Mouse (Mus musculus) testis, adult 2 months (tissue): ENCODE results near the gene Ndrg3. TPM values are rescaled to one million over a fixed set of nuclear protein-coding genes. Genes with fewer than 3 reads are reported as not detected.
"Not testable (repeated sequence)": the region's sequence is repeated elsewhere in the genome, so short reads cannot be mapped to it uniquely, and the experiment has no call there.

ENCODE experiments used
- H3K27ac ChIP-seq: fragments of 200-500 bp; 2 replicates; pipeline ENCODE4 v1.5.1; 2012; ENCODE audit warnings: low read depth, low read length; ENCODE audit not compliant: control insufficient read depth, insufficient read depth
- H3K27me3 ChIP-seq: fragments of 200-500 bp; 2 replicates; pipeline ENCODE4 v1.6.1; 2012; ENCODE audit warnings: mild to moderate bottlenecking, low read length, moderate library complexity; ENCODE audit not compliant: control insufficient read depth, insufficient read depth
- H3K36me3 ChIP-seq: fragments of 200-500 bp; 2 replicates; pipeline ENCODE4 v1.6.1; 2012; ENCODE audit warnings: mild to moderate bottlenecking, low read length; ENCODE audit not compliant: control insufficient read depth, insufficient read depth
- H3K4me1 ChIP-seq: fragments of 200-500 bp; 2 replicates; pipeline ENCODE4 v1.6.1; 2012; ENCODE audit warnings: low read length; ENCODE audit not compliant: control insufficient read depth, insufficient read depth
- H3K4me3 ChIP-seq: fragments of 200-500 bp; 2 replicates; pipeline ENCODE4 v1.5.1; 2012; ENCODE audit warnings: low read depth, mild to moderate bottlenecking, low read length, moderate library complexity, mixed read lengths; ENCODE audit not compliant: control insufficient read depth
- CTCF ChIP-seq: fragments of 200-500 bp; IDR thresholded peaks from 2 replicates; pipeline ENCODE4 v1.5.1; 2012; ENCODE audit warnings: low read depth, mild to moderate bottlenecking, inconsistent platforms, low read length, moderate library complexity; ENCODE audit not compliant: control insufficient read depth, insufficient read depth, insufficient replicate concordance
- POLR2A ChIP-seq: fragments of 200-500 bp; IDR thresholded peaks from 2 replicates; pipeline ENCODE4 v1.6.1; 2012; ENCODE audit warnings: low read depth, mild to moderate bottlenecking, inconsistent platforms, low read length, moderate library complexity; ENCODE audit not compliant: control insufficient read depth
- polyA plus RNA-seq: library from polyadenylated mRNA; depleted of rRNA; stranded (reverse); fragments of >200 nt; gene quantifications from 2 replicates; pipeline ENCODE4 v1.2.3, GENCODE M21; 2012

Ndrg3 gene
- polyA plus RNA-seq, 1 experiment: 368 TPM

DNA sequence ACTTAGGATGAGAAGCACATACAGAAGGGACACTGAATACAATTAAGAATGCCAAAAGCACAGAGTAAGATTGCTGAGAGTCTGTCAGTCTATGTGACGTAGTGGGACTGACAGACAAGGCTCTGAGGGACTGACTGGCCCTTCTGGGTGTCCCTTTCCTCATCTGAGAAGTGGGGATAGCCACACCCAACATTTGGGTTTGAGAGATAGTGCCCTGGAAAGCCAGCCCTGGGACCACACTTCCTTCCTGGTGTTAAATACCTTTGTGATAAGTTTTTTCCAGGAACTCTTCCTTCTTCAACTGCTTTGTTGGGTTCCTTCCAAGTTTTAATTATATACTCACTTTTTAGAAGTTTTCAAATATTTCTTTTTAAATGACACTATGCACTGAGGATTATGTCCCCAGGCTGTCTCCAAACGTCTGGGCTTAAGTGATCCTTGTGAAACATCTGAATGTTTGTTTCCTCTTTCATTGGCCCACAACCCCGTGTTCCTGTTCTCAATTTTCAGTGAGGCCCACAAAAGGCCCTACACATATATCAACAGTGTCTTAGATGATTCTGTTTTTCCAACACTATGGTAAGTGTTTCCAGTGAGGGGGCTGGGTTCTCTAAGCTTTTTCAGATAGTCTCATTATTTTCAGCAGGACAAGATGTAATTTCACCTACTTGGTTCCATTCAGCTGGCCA is 67.5 kb downstream of the Ndrg3 start:
- H3K27ac ChIP-seq: no peak overlapping the region
- H3K4me1 ChIP-seq: no peaks in the 10 kb centered on the region
- H3K36me3 ChIP-seq: no peaks in the 10 kb centered on the region; the same call in 1 of the 2 replicates
- no peak overlapping the region for H3K4me3 ChIP-seq
- H3K27me3 ChIP-seq: no peaks in the 10 kb centered on the region
- TF ChIP-seq POLR2A: no peak
- no peak for TF ChIP-seq CTCF

DNA sequence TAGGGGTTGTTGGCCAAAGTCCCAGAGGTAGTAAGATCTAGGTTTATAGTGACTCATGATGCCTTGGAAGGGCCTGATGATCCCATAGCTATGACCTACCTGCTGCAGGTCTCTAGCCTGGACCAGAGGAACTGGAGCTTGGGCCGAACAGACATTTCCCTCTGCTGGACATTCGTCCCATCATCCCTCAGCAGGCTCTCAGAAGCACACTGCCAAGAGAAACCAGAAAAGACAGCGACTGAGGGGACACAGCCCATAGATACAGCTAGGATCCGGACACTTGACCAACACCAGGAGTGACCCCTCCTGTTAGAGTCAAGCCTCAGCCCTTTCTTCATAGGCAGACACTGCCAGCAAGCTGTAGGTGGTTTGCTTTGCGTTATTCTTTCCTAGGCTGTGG is 68.8 kb downstream of the Ndrg3 start:
- Histone ChIP-seq H3K4me3 (no peak overlapping the region), H3K27me3 (no peaks in the 10 kb centered on the region), H3K4me1 (no peaks in the 10 kb centered on the region), H3K27ac (no peak overlapping the region), H3K36me3 (no peaks in the 10 kb centered on the region)
- TF ChIP-seq POLR2A (no peak), CTCF (no peak)

- H3K4me1 ChIP-seq: no peaks in the 10 kb centered on the region
- H3K27me3 ChIP-seq: no peaks in the 10 kb centered on the region
- no peak overlapping the region for H3K4me3 ChIP-seq
- no peaks in the 10 kb centered on the region for H3K36me3 ChIP-seq
- TF ChIP-seq POLR2A: no peak
- no peak for TF ChIP-seq CTCF
- H3K27ac ChIP-seq: no peak overlapping the region
Observed at GRCm38 (mm10) chr2:156919796-156920195, 72.1 kb downstream of the Ndrg3 start.

- H3K36me3 ChIP-seq, H3K4me1 ChIP-seq, H3K4me3 ChIP-seq, H3K27ac ChIP-seq, H3K27me3 ChIP-seq: not testable (repeated sequence)
Observed at GRCm38 (mm10) chr2:156919191-156919590, 72.7 kb downstream of the Ndrg3 start.

- no peaks in the 10 kb centered on the region for H3K36me3 ChIP-seq
- no peak for TF ChIP-seq CTCF
- TF ChIP-seq POLR2A: no peak
- no peaks in the 10 kb centered on the region for H3K4me1 ChIP-seq
- H3K4me3 ChIP-seq: no peak overlapping the region
- H3K27ac ChIP-seq: no peak overlapping the region
- no peaks in the 10 kb centered on the region for H3K27me3 ChIP-seq
Observed at GRCm38 (mm10) chr2:156918562-156918961, 73.3 kb downstream of the Ndrg3 start.

DNA sequence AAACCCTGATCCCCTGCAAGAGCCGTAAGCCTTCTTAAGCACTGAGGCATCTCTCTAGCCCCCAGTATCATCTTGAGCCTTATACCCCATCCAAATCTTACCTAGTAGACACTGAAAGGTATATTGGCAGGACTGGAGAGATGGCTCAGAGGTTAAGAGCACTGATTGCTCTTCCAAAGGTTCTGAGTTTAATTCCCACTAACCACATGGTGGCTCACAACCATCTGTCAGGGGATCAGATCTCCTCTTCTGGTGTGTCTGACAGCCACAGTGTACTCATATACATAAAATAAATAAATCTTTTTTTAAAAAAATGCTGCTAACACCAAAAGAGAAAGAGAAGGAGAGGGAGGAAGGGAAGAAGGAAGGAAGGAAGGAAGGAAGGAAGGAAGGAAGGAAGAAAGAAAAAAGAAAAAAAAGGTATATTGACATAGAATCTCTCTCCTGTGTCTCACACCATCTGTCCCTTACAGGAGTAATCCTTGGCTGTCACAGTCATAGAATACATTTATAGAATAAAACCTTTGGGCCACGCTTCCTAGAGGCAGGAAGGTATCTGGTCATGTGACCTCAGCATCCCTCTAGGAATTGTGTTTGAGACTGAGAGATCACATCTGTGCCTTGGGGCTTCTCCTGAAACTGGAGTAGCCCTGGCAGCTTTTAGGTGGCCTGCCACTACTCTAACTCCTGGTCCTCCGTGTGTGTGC is 75.3 kb downstream of the Ndrg3 start:
- Histone ChIP-seq H3K27ac (no peak overlapping the region), H3K4me1 (no peaks in the 10 kb centered on the region), H3K27me3 (no peaks in the 10 kb centered on the region), H3K4me3 (no peak overlapping the region), H3K36me3 (no peaks in the 10 kb centered on the region)
- TF ChIP-seq POLR2A (no peak), CTCF (no peak)

GRCm38 (mm10) chr2:156915559-156915958 is 76.3 kb downstream of the Ndrg3 start:
- TF ChIP-seq POLR2A: no peak
- TF ChIP-seq CTCF: no peak
- no peaks in the 10 kb centered on the region for H3K4me1 ChIP-seq

More at GRCm38 (mm10) chr2:156915559-156915958, 76.3 kb downstream of the Ndrg3 start:
- H3K4me3 ChIP-seq: no peak overlapping the region
- no peaks in the 10 kb centered on the region for H3K36me3 ChIP-seq
- no peaks in the 10 kb centered on the region for H3K27me3 ChIP-seq
- no peak overlapping the region for H3K27ac ChIP-seq
